Mouse (Mus musculus) inflammation-experienced regulatory T-cells, adult 6 months (primary cell): ENCODE measurements around the gene Usp34. TPM values are rescaled to one million over a fixed set of nuclear protein-coding genes. Genes with fewer than 3 reads are reported as not detected.
"Not testable (repeated sequence)": the region's sequence is repeated elsewhere in the genome, so short reads cannot be mapped to it uniquely, and the experiment has no call there.

Source experiments
- ATAC-seq: one replicate; pipeline ENCODE4 v1.8.0; 2017
- polyA plus RNA-seq, 3 experiments: library from polyadenylated mRNA; unstranded; fragments of 100-300 nt; shearing (Covaris generic); gene quantifications; one replicate each; pipeline ENCODE4 v1.2.1; 2017

Gene Usp34
- polyA plus RNA-seq, result 10 to 100 TPM; 35.3 to 61.9 (median 48.4) TPM

- ATAC-seq, result no peak
Observed at GRCm38 (mm10) chr11:23306764-23307565, at the start of gene Usp34. Usp34 (plus strand) TSS chr11:23306895.

GRCm38 (mm10) chr11:23259073-23259472 is 47.6 kb upstream of the Usp34 start:
- ATAC-seq, result no peak

GRCm38 (mm10) chr11:23259481-23259880 is 47.2 kb upstream of the Usp34 start:
- no peak for ATAC-seq

- ATAC-seq, result no peak
Observed at GRCm38 (mm10) chr11:23260186-23260585, 46.5 kb upstream of the Usp34 start.

- ATAC-seq, result no peak
Observed at GRCm38 (mm10) chr11:23261490-23261889, 45.2 kb upstream of the Usp34 start.

- ATAC-seq, result no peak
Observed at GRCm38 (mm10) chr11:23264949-23265348, 41.7 kb upstream of the Usp34 start.

- ATAC-seq, result peak; percentile 84
Observed at GRCm38 (mm10) chr11:23271770-23272724, 34.6 kb upstream of the Usp34 start.

GRCm38 (mm10) chr11:23275780-23276179 is 30.9 kb upstream of the Usp34 start:
- ATAC-seq, result no peak

GRCm38 (mm10) chr11:23284469-23284868 is 22.2 kb upstream of the Usp34 start:
- no peak for ATAC-seq

- ATAC-seq, result not testable (repeated sequence)
Observed at GRCm38 (mm10) chr11:23288866-23289265, 17.8 kb upstream of the Usp34 start.

- no peak for ATAC-seq
Observed at GRCm38 (mm10) chr11:23297379-23297778, 9.3 kb upstream of the Usp34 start.

GRCm38 (mm10) chr11:23298301-23298700 is 8.4 kb upstream of the Usp34 start:
- ATAC-seq, result no peak

GRCm38 (mm10) chr11:23299910-23300309 is 6.8 kb upstream of the Usp34 start:
- ATAC-seq, result no peak

GRCm38 (mm10) chr11:23303126-23303525 is 3.6 kb upstream of the Usp34 start:
- ATAC-seq, result no peak

- ATAC-seq, result not testable (repeated sequence)
Observed at GRCm38 (mm10) chr11:23305101-23305672, 1.5 kb upstream of the Usp34 start.

- ATAC-seq, result peak; percentile 91
Observed at GRCm38 (mm10) chr11:23305673-23306608, 754 bp upstream of the Usp34 start.

GRCm38 (mm10) chr11:23307566-23307920 is 848 bp downstream of the Usp34 start:
- ATAC-seq, result no peak

- no peak for ATAC-seq
Observed at GRCm38 (mm10) chr11:23313496-23313895, 6.8 kb downstream of the Usp34 start.

GRCm38 (mm10) chr11:23329413-23329812 is 22.7 kb downstream of the Usp34 start:
- ATAC-seq, result no peak

GRCm38 (mm10) chr11:23332136-23332535 is 25.4 kb downstream of the Usp34 start:
- no peak for ATAC-seq

- ATAC-seq, result no peak
Observed at GRCm38 (mm10) chr11:23335160-23335559, 28.5 kb downstream of the Usp34 start.

- not testable (repeated sequence) for ATAC-seq
Observed at GRCm38 (mm10) chr11:23357226-23357625, 50.5 kb downstream of the Usp34 start.
